Mouse (Mus musculus) lung, postnatal 0 days (tissue): ENCODE measurements around the gene Arih2.

ENCODE experiments used
- CTCF ChIP-seq: IDR thresholded peaks from 2 replicates; pipeline ENCODE4 v1.5.1; 2016; ENCODE audit warnings: antibody characterized with exemption, mild to moderate bottlenecking
- EP300 ChIP-seq: IDR thresholded peaks from 2 replicates; pipeline ENCODE4 v1.6.1; 2016; ENCODE audit warnings: antibody characterized with exemption, mild to moderate bottlenecking, control low read depth

DNA sequence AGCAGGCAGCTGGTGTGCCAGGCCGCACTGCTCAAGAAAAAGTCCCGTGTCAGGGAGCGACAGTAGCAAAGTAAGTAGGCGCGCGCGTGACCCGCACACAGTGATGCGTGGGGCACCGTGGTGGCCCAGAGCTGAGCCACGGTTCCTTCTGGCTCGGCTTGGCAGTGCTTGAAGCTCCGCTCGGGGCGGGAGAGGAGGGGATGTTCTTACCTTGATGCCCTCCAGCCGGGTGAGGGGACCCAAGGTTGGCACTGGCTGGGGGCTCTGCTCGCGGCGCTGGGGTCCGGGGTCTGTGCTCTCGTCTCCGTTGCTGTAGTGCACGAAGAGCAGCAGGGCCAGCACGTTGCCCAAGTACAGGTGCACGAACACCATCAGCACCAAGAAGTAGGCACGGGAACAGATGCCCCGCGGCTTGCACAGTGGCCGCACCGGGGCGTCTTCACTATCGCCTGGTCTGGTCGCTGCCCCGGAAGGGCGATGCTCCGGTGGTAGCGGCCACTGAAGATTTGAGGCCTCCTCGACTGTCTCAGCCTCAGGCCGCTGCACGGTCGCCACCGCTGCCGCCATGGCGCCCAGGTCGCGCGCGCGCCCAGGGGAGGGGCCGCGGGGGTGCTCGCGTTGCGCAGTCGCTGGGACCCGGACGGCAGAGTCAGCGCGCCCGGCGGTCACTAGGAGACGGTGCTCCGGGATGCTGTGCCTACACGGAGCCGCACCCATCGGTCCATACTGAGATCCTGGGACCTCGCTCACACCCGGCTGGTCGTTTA lies 52.0 kb downstream of the Arih2 start, which contains the start of gene P4htm:
- peak; percentile 35; the same call in 1 of the 2 replicates for TF ChIP-seq CTCF
- TF ChIP-seq EP300, result no peak
